Mouse (Mus musculus) ES-E14 (cell line): ENCODE measurements around the gene Mpst. TPM values are rescaled to one million over a fixed set of nuclear protein-coding genes. Genes with fewer than 3 reads are reported as not detected.

Experiments used
- DNase-seq: peaks from one replicate; pipeline ENCODE4 v3.0.0-alpha.2; 2013; ENCODE audit warnings: low read depth, low spot score
- H3K27ac ChIP-seq: 2 replicates; pipeline ENCODE4 v1.5.1; 2012; ENCODE audit warnings: low read depth, mild to moderate bottlenecking, low read length, moderate library complexity, mixed read lengths; ENCODE audit not compliant: poor library complexity, insufficient read depth, severe bottlenecking
- H3K36me3 ChIP-seq: 2 replicates; pipeline ENCODE4 v1.6.1; 2012; ENCODE audit warnings: mild to moderate bottlenecking, low read length, moderate library complexity, mixed read lengths; ENCODE audit not compliant: control insufficient read depth, poor library complexity, insufficient read depth, severe bottlenecking
- H3K4me1 ChIP-seq, 2 experiments: fragments of 150-350 bp in 1 of 2; sonication (generic) in 1 of 2; 2 replicates each; pipeline ENCODE4 v1.6.1; 2012; ENCODE audit warnings: low read length in 2 of 2, mild to moderate bottlenecking in 1 of 2, mixed read lengths in 1 of 2; ENCODE audit not compliant: control insufficient read depth in 2 of 2, insufficient read depth in 2 of 2, poor library complexity in 1 of 2
- H3K4me3 ChIP-seq, 2 experiments: fragments of 150-350 bp in 1 of 2; sonication (generic) in 1 of 2; 2 replicates each; pipeline ENCODE4 v1.5.1; 2012; ENCODE audit warnings: low read length in 2 of 2, low read depth in 1 of 2, mild to moderate bottlenecking in 1 of 2, mixed read lengths in 1 of 2; ENCODE audit not compliant: insufficient read depth in 1 of 2, poor library complexity in 1 of 2, severe bottlenecking in 1 of 2
- H3K9ac ChIP-seq: 2 replicates; pipeline ENCODE4 v1.6.1; 2012; ENCODE audit warnings: low read depth, mild to moderate bottlenecking, low read length, mixed read lengths; ENCODE audit not compliant: poor library complexity, insufficient read depth, severe bottlenecking
- H3K9me3 ChIP-seq: fragments of 150-350 bp; sonication (generic); 2 replicates; pipeline ENCODE4 v1.6.1; 2012; ENCODE audit warnings: low read depth, mild to moderate bottlenecking, low read length; ENCODE audit not compliant: control insufficient read depth, insufficient read depth
- CHD2 ChIP-seq: IDR thresholded peaks from 2 replicates; pipeline ENCODE4 v1.6.1; 2014; ENCODE audit warnings: mild to moderate bottlenecking, low read depth, low read length, inconsistent platforms
- HCFC1 ChIP-seq: IDR thresholded peaks from 2 replicates; pipeline ENCODE4 v1.6.1; 2012; ENCODE audit warnings: low read length, inconsistent platforms, borderline replicate concordance; ENCODE audit not compliant: insufficient read depth
- MAFK ChIP-seq: IDR thresholded peaks from 2 replicates; pipeline ENCODE4 v1.6.1; 2014; ENCODE audit warnings: mild to moderate bottlenecking, low read depth, low read length, inconsistent platforms; ENCODE audit not compliant: insufficient read depth
- ZC3H11A ChIP-seq: IDR thresholded peaks from 2 replicates; pipeline ENCODE4 v1.6.1; 2012; ENCODE audit warnings: low read depth, mild to moderate bottlenecking, inconsistent platforms, low read length, borderline replicate concordance
- ZNF384 ChIP-seq: IDR thresholded peaks from 2 replicates; pipeline ENCODE4 v1.6.1; 2012; ENCODE audit warnings: low read depth, low read length, inconsistent platforms
- in situ Hi-C, 2 experiments: fragments of 600-800 bp; cut with MboI; formaldehyde crosslinking; loops; one replicate each; pipeline ENCODE4 v1.15.1; 2025; ENCODE audit warnings: low sequenced_read_pairs in 2 of 2, inconsistent platforms in 1 of 2; ENCODE audit not compliant: unreplicated experiment in 2 of 2
- total RNA-seq: library from RNA; depleted of rRNA; stranded (reverse); fragments of 300-350 nt; gene quantifications from 2 replicates; pipeline ENCODE4 v1.2.3, GENCODE M21; 2012

The Mpst gene
- total RNA-seq, 1 experiment: 15.1 TPM

- DNase-seq: no peak
- H3K4me1 ChIP-seq: peaks cover 0 to 12% of the 10 kb centered on the region in 2 experiments; a peak in 1 of 4 replicates
- no peaks in the 10 kb centered on the region for H3K9me3 ChIP-seq
- no peak overlapping the region for H3K4me3 ChIP-seq
- in situ Hi-C loops: no loop called here
- TF ChIP-seq ZNF384 (no peak), ZC3H11A (no peak), CHD2 (no peak), HCFC1 (no peak), MAFK (no peak)
- no peak overlapping the region for H3K27ac ChIP-seq
- H3K9ac ChIP-seq: no peak overlapping the region
- H3K36me3 ChIP-seq: peaks cover 19% of the 10 kb centered on the region; the same call in 1 of the 2 replicates
These were observed 7.0 kb downstream of the Mpst start for GRCm38 (mm10) chr15:78413083-78413718.

- Histone ChIP-seq H3K27ac (no peak overlapping the region), H3K9me3 (no peaks in the 10 kb centered on the region), H3K4me3 (no peak overlapping the region), H3K36me3 (peaks cover 19% of the 10 kb centered on the region; the same call in 1 of the 2 replicates), H3K4me1 (peaks cover 0 to 12% of the 10 kb centered on the region in 2 experiments; a peak in 1 of 4 replicates), H3K9ac (no peak overlapping the region)
- no peak for DNase-seq
- TF ChIP-seq ZC3H11A: no peak
- TF ChIP-seq HCFC1: no peak
- no peak for TF ChIP-seq CHD2
- no peak for TF ChIP-seq ZNF384
- TF ChIP-seq MAFK: no peak
- in situ Hi-C loops: no loop called here
These were observed 7.5 kb downstream of the Mpst start for GRCm38 (mm10) chr15:78413719-78414117.

- Histone ChIP-seq H3K4me3 (no peak overlapping the region), H3K9ac (no peak overlapping the region), H3K4me1 (peaks cover 0 to 12% of the 10 kb centered on the region in 2 experiments; a peak in 1 of 4 replicates), H3K36me3 (peaks cover 19% of the 10 kb centered on the region; the same call in 1 of the 2 replicates), H3K27ac (no peak overlapping the region), H3K9me3 (no peaks in the 10 kb centered on the region)
- in situ Hi-C loops: no loop called here
- TF ChIP-seq HCFC1 (no peak), ZC3H11A (no peak), CHD2 (no peak)
- no peak for DNase-seq
These were observed 7.9 kb downstream of the Mpst start for GRCm38 (mm10) chr15:78414157-78414556.

GRCm38 (mm10) chr15:78416937-78417336 lies 10.7 kb downstream of the Mpst start:
- H3K4me3 ChIP-seq: no peak overlapping the region
- H3K4me1 ChIP-seq: peaks cover 0 to 9% of the 10 kb centered on the region in 2 experiments; a peak in 1 of 4 replicates
- no peak overlapping the region for H3K9ac ChIP-seq
- no peak overlapping the region for H3K27ac ChIP-seq
- TF ChIP-seq ZC3H11A: no peak
- no peak for TF ChIP-seq ZNF384
- 0 out of 2 replicates have a peak, but pooled peaks have one; percentile 2 for TF ChIP-seq MAFK
- TF ChIP-seq HCFC1: no peak
- no peak for TF ChIP-seq CHD2
- no peaks in the 10 kb centered on the region for H3K9me3 ChIP-seq
- in situ Hi-C loops: no loop called here
- peaks cover 9% of the 10 kb centered on the region; the same call in 1 of the 2 replicates for H3K36me3 ChIP-seq
- DNase-seq: no peak

- no peaks in the 10 kb centered on the region for H3K36me3 ChIP-seq
- no peaks in the 10 kb centered on the region for H3K9me3 ChIP-seq
- H3K9ac ChIP-seq: no peak overlapping the region
- no peak overlapping the region for H3K4me3 ChIP-seq
- TF ChIP-seq ZC3H11A (no peak), CHD2 (no peak), ZNF384 (no peak), MAFK (no peak), HCFC1 (no peak)
- H3K4me1 ChIP-seq: peaks cover 0 to 17% of the 10 kb centered on the region in 2 experiments; a peak in 2 of 4 replicates
- in situ Hi-C loops: no loop called here
- H3K27ac ChIP-seq: no peak overlapping the region
- no peak for DNase-seq
These were observed 14.2 kb downstream of the Mpst start for GRCm38 (mm10) chr15:78420395-78420794.
